Mouse (Mus musculus) cerebellum, adult 2 months (tissue): ENCODE measurements around the gene Grik1.

ENCODE experiments used
- CTCF ChIP-seq: fragments of 200-500 bp; IDR thresholded peaks from 2 replicates; pipeline ENCODE4 v1.5.1; 2011; ENCODE audit warnings: low read depth, mild to moderate bottlenecking, control low read depth, low read length, moderate library complexity, borderline replicate concordance; ENCODE audit not compliant: insufficient read depth
- POLR2A ChIP-seq: fragments of 200-500 bp; IDR thresholded peaks from 2 replicates; pipeline ENCODE4 v1.6.1; 2011; ENCODE audit warnings: low read length, control low read depth, borderline replicate concordance; ENCODE audit not compliant: insufficient read depth

- TF ChIP-seq POLR2A, result no peak
- TF ChIP-seq CTCF, result peak; percentile 82
Measured at GRCm38 (mm10) chr16:88204400-88204799, 85.7 kb downstream of the Grik1 start.
